Mouse (Mus musculus): ENCODE results near the gene Vmn2r101.

Gene Vmn2r101

GRCm38 (mm10) chr17:19576927-19577326, at the start of gene Vmn2r101:
Gene Vmn2r101, plus strand, starts transcription at chr17:19577227.
- DNase-seq (ENCODE audit: low spot score): no peak

GRCm38 (mm10) chr17:19629328-19629727, 52.3 kb downstream of the Vmn2r101 start:
- no peak for DNase-seq (ENCODE audit: low spot score)

- no peak for DNase-seq (ENCODE audit: low spot score)
These were observed 81.4 kb downstream of the Vmn2r101 start for GRCm38 (mm10) chr17:19658447-19658846.

- DNase-seq (ENCODE audit: low spot score): no peak
These were observed 83.0 kb downstream of the Vmn2r101 start, which contains the start of gene Vmn2r102 for GRCm38 (mm10) chr17:19660028-19660427. Gene Vmn2r102, plus strand, starts transcription at chr17:19660328.

All from ovary, postnatal 14 days (tissue).